Mouse (Mus musculus): ENCODE data around the gene Olfr551. TPM values are rescaled to one million over a fixed set of nuclear protein-coding genes. Genes with fewer than 3 reads are reported as not detected.
A peak's percentile ranks its signal among the peaks of the same experiment; 100 is the strongest.
"Not testable (repeated sequence)": the region's sequence is repeated elsewhere in the genome, so short reads cannot be mapped to it uniquely, and the experiment has no call there.

Olfr551 gene
- polyA plus RNA-seq (2015; fragmentation: Nextera tagmentation; extraction: Ambion mirVana): not detected in 2 replicates

- Histone ChIP-seq H3K27ac (ENCODE audit: low read length) (no peak within 1 kb of the TSS), H3K36me3 (ENCODE audit: control insufficient read depth, insufficient read depth, low read length) (no peaks in the 10 kb centered on the region), H3K4me2 (ENCODE audit: low read depth, low read length) (no peak within 1 kb of the TSS), H3K9ac (ENCODE audit: low read length) (no peak within 1 kb of the TSS), H3K9me3 (ENCODE audit: control insufficient read depth, low read length) (no peaks in the 10 kb centered on the region), H3K4me1 (replicated peaks; ENCODE audit: control insufficient read depth, insufficient read depth, low read length) (no peaks in the 10 kb centered on the region), H3K27me3 (ENCODE audit: control insufficient read depth, insufficient read depth, low read depth, low read length) (no peaks in the 10 kb centered on the region), H3K4me3 (ENCODE audit: low read length) (no peak within 1 kb of the TSS)
- no peak for ATAC-seq (ENCODE audit: low read depth)
- 93% methylated on average over 3 of the region's 3 CpGs for WGBS
These were observed at the start of gene Olfr551 for GRCm38 (mm10) chr7:102591786-102592185. Gene Olfr551, minus strand, starts transcription at chr7:102591886.

- Histone ChIP-seq H3K27me3 (ENCODE audit: control insufficient read depth, insufficient read depth, low read depth, low read length) (no peaks in the 10 kb centered on the region), H3K4me1 (replicated peaks; ENCODE audit: control insufficient read depth, insufficient read depth, low read length) (no peaks in the 10 kb centered on the region), H3K36me3 (ENCODE audit: control insufficient read depth, insufficient read depth, low read length) (no peaks in the 10 kb centered on the region), H3K4me3 (ENCODE audit: low read length) (no peak within 1 kb of the TSS), H3K9ac (ENCODE audit: low read length) (no peak within 1 kb of the TSS), H3K4me2 (ENCODE audit: low read depth, low read length) (no peak within 1 kb of the TSS), H3K9me3 (ENCODE audit: control insufficient read depth, low read length) (no peaks in the 10 kb centered on the region), H3K27ac (ENCODE audit: low read length) (no peak within 1 kb of the TSS)
- 48% methylated on average over 1 of the region's 1 CpGs for WGBS
- ATAC-seq (ENCODE audit: low read depth): no peak
These were observed 46.4 kb upstream of the Olfr551 start, which contains the start of gene Olfr554 for GRCm38 (mm10) chr7:102638132-102638531. Gene Olfr554, plus strand, starts transcription at chr7:102638432.

GRCm38 (mm10) chr7:102636665-102637064, 45.0 kb upstream of the Olfr551 start:
- Histone ChIP-seq H3K4me2 (ENCODE audit: low read depth, low read length) (no peak overlapping the region), H3K9ac (ENCODE audit: low read length) (no peak overlapping the region), H3K4me1 (replicated peaks; ENCODE audit: control insufficient read depth, insufficient read depth, low read length) (no peaks in the 10 kb centered on the region), H3K36me3 (ENCODE audit: control insufficient read depth, insufficient read depth, low read length) (no peaks in the 10 kb centered on the region), H3K9me3 (ENCODE audit: control insufficient read depth, low read length) (no peaks in the 10 kb centered on the region), H3K27me3 (ENCODE audit: control insufficient read depth, insufficient read depth, low read depth, low read length) (no peaks in the 10 kb centered on the region), H3K27ac (ENCODE audit: low read length) (no peak overlapping the region), H3K4me3 (ENCODE audit: low read length) (no peak overlapping the region)
- no peak for ATAC-seq (ENCODE audit: low read depth)
- 37% methylated on average over 3 of the region's 3 CpGs for WGBS

DNA sequence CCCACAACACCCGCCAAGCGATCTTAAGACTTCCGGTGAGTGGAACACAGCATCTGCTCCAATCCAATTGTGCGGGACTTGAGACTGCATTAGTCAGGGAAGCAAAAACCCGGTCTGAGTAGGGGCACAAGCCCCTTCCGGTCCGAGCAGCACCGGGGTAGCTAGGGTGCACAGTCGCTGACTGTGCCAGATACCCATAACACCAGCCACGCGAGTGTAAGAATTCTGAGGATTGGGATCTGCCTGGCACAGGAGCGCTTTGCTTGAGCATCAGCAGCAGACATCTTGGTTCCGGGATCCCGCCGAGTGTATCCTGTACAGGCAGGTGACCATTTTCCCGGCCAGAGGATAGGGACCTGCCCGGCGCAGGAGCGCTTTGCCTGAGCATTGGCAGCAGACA, 28.7 kb upstream of the Olfr551 start:
- H3K36me3 ChIP-seq (ENCODE audit: control insufficient read depth, insufficient read depth, low read length); H3K9ac ChIP-seq (ENCODE audit: low read length); H3K4me3 ChIP-seq (ENCODE audit: low read length); H3K9me3 ChIP-seq (ENCODE audit: control insufficient read depth, low read length); H3K4me2 ChIP-seq (ENCODE audit: low read depth, low read length); H3K27ac ChIP-seq (ENCODE audit: low read length); H3K4me1 ChIP-seq (replicated peaks; ENCODE audit: control insufficient read depth, insufficient read depth, low read length); ATAC-seq (ENCODE audit: low read depth); H3K27me3 ChIP-seq (ENCODE audit: control insufficient read depth, insufficient read depth, low read depth, low read length): not testable (repeated sequence)
- WGBS: 83% methylated on average over 19 of the region's 19 CpGs

- peak; percentile 74 for ATAC-seq (ENCODE audit: low read depth)
- Histone ChIP-seq H3K36me3 (ENCODE audit: control insufficient read depth, insufficient read depth, low read length) (no peaks in the 10 kb centered on the region), H3K9me3 (ENCODE audit: control insufficient read depth, low read length) (no peaks in the 10 kb centered on the region), H3K9ac (ENCODE audit: low read length) (no peak overlapping the region), H3K4me2 (ENCODE audit: low read depth, low read length) (no peak overlapping the region), H3K4me1 (replicated peaks; ENCODE audit: control insufficient read depth, insufficient read depth, low read length) (no peaks in the 10 kb centered on the region), H3K27ac (ENCODE audit: low read length) (no peak overlapping the region), H3K4me3 (ENCODE audit: low read length) (no peak overlapping the region), H3K27me3 (ENCODE audit: control insufficient read depth, insufficient read depth, low read depth, low read length) (no peaks in the 10 kb centered on the region)
- 33% methylated on average over 5 of the region's 5 CpGs for WGBS
These were observed 27.9 kb upstream of the Olfr551 start for GRCm38 (mm10) chr7:102619608-102620007.

GRCm38 (mm10) chr7:102618118-102618517, 26.4 kb upstream of the Olfr551 start, which contains the start of gene Olfr553:
Gene Olfr553, minus strand, starts transcription at chr7:102618218.
- H3K27me3 ChIP-seq (ENCODE audit: control insufficient read depth, insufficient read depth, low read depth, low read length): no peaks in the 10 kb centered on the region
- ATAC-seq (ENCODE audit: low read depth): no peak
- H3K9me3 ChIP-seq (ENCODE audit: control insufficient read depth, low read length): no peaks in the 10 kb centered on the region
- H3K4me2 ChIP-seq (ENCODE audit: low read depth, low read length): no peak within 1 kb of the TSS
- no peaks in the 10 kb centered on the region for H3K4me1 ChIP-seq (replicated peaks; ENCODE audit: control insufficient read depth, insufficient read depth, low read length)
- no peak within 1 kb of the TSS for H3K9ac ChIP-seq (ENCODE audit: low read length)
- no peak within 1 kb of the TSS for H3K27ac ChIP-seq (ENCODE audit: low read length)
- H3K4me3 ChIP-seq (ENCODE audit: low read length): no peak within 1 kb of the TSS
- H3K36me3 ChIP-seq (ENCODE audit: control insufficient read depth, insufficient read depth, low read length): no peaks in the 10 kb centered on the region

GRCm38 (mm10) chr7:102597378-102598031, 5.8 kb upstream of the Olfr551 start, which contains the start of gene Olfr552:
Gene Olfr552, plus strand, starts transcription at chr7:102597770.
- no peak for ATAC-seq (ENCODE audit: low read depth)
- H3K27me3 ChIP-seq (ENCODE audit: control insufficient read depth, insufficient read depth, low read depth, low read length): no peaks in the 10 kb centered on the region
- no peaks in the 10 kb centered on the region for H3K36me3 ChIP-seq (ENCODE audit: control insufficient read depth, insufficient read depth, low read length)
- WGBS: 45% methylated on average over 1 of the region's 1 CpGs
- no peaks in the 10 kb centered on the region for H3K9me3 ChIP-seq (ENCODE audit: control insufficient read depth, low read length)
- no peak within 1 kb of the TSS for H3K9ac ChIP-seq (ENCODE audit: low read length)
- H3K4me1 ChIP-seq (replicated peaks; ENCODE audit: control insufficient read depth, insufficient read depth, low read length): no peaks in the 10 kb centered on the region
- no peak within 1 kb of the TSS for H3K4me2 ChIP-seq (ENCODE audit: low read depth, low read length)
- no peak within 1 kb of the TSS for H3K4me3 ChIP-seq (ENCODE audit: low read length)
- H3K27ac ChIP-seq (ENCODE audit: low read length): no peak within 1 kb of the TSS

GRCm38 (mm10) chr7:102575998-102576397, 15.7 kb downstream of the Olfr551 start:
- Histone ChIP-seq H3K27me3 (ENCODE audit: control insufficient read depth, insufficient read depth, low read depth, low read length) (no peaks in the 10 kb centered on the region), H3K4me3 (ENCODE audit: low read length) (no peak overlapping the region), H3K9ac (ENCODE audit: low read length) (no peak overlapping the region), H3K4me1 (replicated peaks; ENCODE audit: control insufficient read depth, insufficient read depth, low read length) (no peaks in the 10 kb centered on the region), H3K27ac (ENCODE audit: low read length) (no peak overlapping the region), H3K4me2 (ENCODE audit: low read depth, low read length) (no peak overlapping the region), H3K36me3 (ENCODE audit: control insufficient read depth, insufficient read depth, low read length) (no peaks in the 10 kb centered on the region), H3K9me3 (ENCODE audit: control insufficient read depth, low read length) (no peaks in the 10 kb centered on the region)
- WGBS: 57% methylated on average over 6 of the region's 6 CpGs
- no peak for ATAC-seq (ENCODE audit: low read depth)

- Histone ChIP-seq H3K9me3 (ENCODE audit: control insufficient read depth, low read length) (no peaks in the 10 kb centered on the region), H3K36me3 (ENCODE audit: control insufficient read depth, insufficient read depth, low read length) (no peaks in the 10 kb centered on the region), H3K27me3 (ENCODE audit: control insufficient read depth, insufficient read depth, low read depth, low read length) (no peaks in the 10 kb centered on the region), H3K4me1 (replicated peaks; ENCODE audit: control insufficient read depth, insufficient read depth, low read length) (no peaks in the 10 kb centered on the region), H3K27ac (ENCODE audit: low read length) (no peak overlapping the region), H3K9ac (ENCODE audit: low read length) (no peak overlapping the region), H3K4me2 (ENCODE audit: low read depth, low read length) (no peak overlapping the region), H3K4me3 (ENCODE audit: low read length) (no peak overlapping the region)
- ATAC-seq (ENCODE audit: low read depth): no peak
- 53% methylated on average over 3 of the region's 3 CpGs for WGBS
These were observed 18.4 kb downstream of the Olfr551 start for GRCm38 (mm10) chr7:102573174-102573830.
